Mouse (Mus musculus): ENCODE measurements at regions not wholly inside any gene's neighbourhood (a gene's known extent, or its start where the extent isn't known, plus 50 kb on each side); places are given as distances from the start of the nearest gene placed in this dataset.

GRCm38 (mm10) chr6:89000359-89000758, 98.3 kb downstream of the Tpra1 start:
- no peak for ATAC-seq (replicated peaks; ENCODE audit: insufficient number of reproducible peaks, low FRiP score, low TSS enrichment, poor library complexity, severe bottlenecking)

GRCm38 (mm10) chr6:89003197-89003923, 101.3 kb downstream of the Tpra1 start:
- no peak for ATAC-seq (replicated peaks; ENCODE audit: insufficient number of reproducible peaks, low FRiP score, low TSS enrichment, poor library complexity, severe bottlenecking)

GRCm38 (mm10) chr6:89005094-89005493, 103.0 kb downstream of the Tpra1 start:
- no peak for ATAC-seq (replicated peaks; ENCODE audit: insufficient number of reproducible peaks, low FRiP score, low TSS enrichment, poor library complexity, severe bottlenecking)

GRCm38 (mm10) chr6:89006997-89007396, 104.9 kb downstream of the Tpra1 start:
- no peak for ATAC-seq (replicated peaks; ENCODE audit: insufficient number of reproducible peaks, low FRiP score, low TSS enrichment, poor library complexity, severe bottlenecking)

- ATAC-seq (replicated peaks; ENCODE audit: insufficient number of reproducible peaks, low FRiP score, low TSS enrichment, poor library complexity, severe bottlenecking): no peak
Measured at GRCm38 (mm10) chr6:89007516-89007915, 105.5 kb downstream of the Tpra1 start.

- ATAC-seq (replicated peaks; ENCODE audit: insufficient number of reproducible peaks, low FRiP score, low TSS enrichment, poor library complexity, severe bottlenecking): no peak
Measured at GRCm38 (mm10) chr6:89008614-89009171, 106.6 kb downstream of the Tpra1 start.

GRCm38 (mm10) chr6:89012998-89013689, 111.1 kb downstream of the Tpra1 start:
- no peak for ATAC-seq (replicated peaks; ENCODE audit: insufficient number of reproducible peaks, low FRiP score, low TSS enrichment, poor library complexity, severe bottlenecking)

- ATAC-seq (replicated peaks; ENCODE audit: insufficient number of reproducible peaks, low FRiP score, low TSS enrichment, poor library complexity, severe bottlenecking): no peak
Measured at GRCm38 (mm10) chr6:89013690-89014061, 111.6 kb downstream of the Tpra1 start.

- no peak for ATAC-seq (replicated peaks; ENCODE audit: insufficient number of reproducible peaks, low FRiP score, low TSS enrichment, poor library complexity, severe bottlenecking)
Measured at GRCm38 (mm10) chr6:89024101-89024650, 122.1 kb downstream of the Tpra1 start.

GRCm38 (mm10) chr6:89033433-89034298, 131.6 kb downstream of the Tpra1 start:
- no peak for ATAC-seq (replicated peaks; ENCODE audit: insufficient number of reproducible peaks, low FRiP score, low TSS enrichment, poor library complexity, severe bottlenecking)

- no peak for ATAC-seq (replicated peaks; ENCODE audit: insufficient number of reproducible peaks, low FRiP score, low TSS enrichment, poor library complexity, severe bottlenecking)
Measured at GRCm38 (mm10) chr6:89034455-89034854, 132.4 kb downstream of the Tpra1 start.

GRCm38 (mm10) chr6:89035061-89035835, 133.2 kb downstream of the Tpra1 start:
- ATAC-seq (replicated peaks; ENCODE audit: insufficient number of reproducible peaks, low FRiP score, low TSS enrichment, poor library complexity, severe bottlenecking): no peak

GRCm38 (mm10) chr6:89035836-89036156, 133.7 kb downstream of the Tpra1 start:
- no peak for ATAC-seq (replicated peaks; ENCODE audit: insufficient number of reproducible peaks, low FRiP score, low TSS enrichment, poor library complexity, severe bottlenecking)

GRCm38 (mm10) chr6:89037392-89037791, 135.3 kb downstream of the Tpra1 start:
- ATAC-seq (replicated peaks; ENCODE audit: insufficient number of reproducible peaks, low FRiP score, low TSS enrichment, poor library complexity, severe bottlenecking): no peak

- no peak for ATAC-seq (replicated peaks; ENCODE audit: insufficient number of reproducible peaks, low FRiP score, low TSS enrichment, poor library complexity, severe bottlenecking)
Measured at GRCm38 (mm10) chr6:89037901-89038300, 135.8 kb downstream of the Tpra1 start.

GRCm38 (mm10) chr6:89040919-89041318, 138.9 kb downstream of the Tpra1 start:
- no peak for ATAC-seq (replicated peaks; ENCODE audit: insufficient number of reproducible peaks, low FRiP score, low TSS enrichment, poor library complexity, severe bottlenecking)

GRCm38 (mm10) chr6:89042478-89043239, 140.6 kb downstream of the Tpra1 start:
- ATAC-seq (replicated peaks; ENCODE audit: insufficient number of reproducible peaks, low FRiP score, low TSS enrichment, poor library complexity, severe bottlenecking): peak; percentile 56; the same call in 1 of the 2 replicates
